Mouse (Mus musculus) megakaryocyte, embryonic 14.5 days (primary cell): ENCODE results near the gene Mrpl14. TPM values are rescaled to one million over a fixed set of nuclear protein-coding genes. Genes with fewer than 3 reads are reported as not detected.

Source experiments
- H3K27me3 ChIP-seq: replicated peaks from 2 replicates; pipeline ENCODE3; 2012; ENCODE audit warnings: inconsistent platforms
- H3K36me3 ChIP-seq: replicated peaks from 2 replicates; pipeline ENCODE3; 2012; ENCODE audit warnings: low read length, inconsistent platforms, mixed read lengths
- H3K4me1 ChIP-seq: 2 replicates; pipeline ENCODE4 v1.6.1; 2012; ENCODE audit warnings: inconsistent platforms
- H3K4me3 ChIP-seq: replicated peaks from 2 replicates; pipeline ENCODE3; 2012; ENCODE audit warnings: moderate library complexity, mild to moderate bottlenecking, inconsistent platforms
- H3K9me3 ChIP-seq: 2 replicates; pipeline ENCODE4 v1.6.1; 2012; ENCODE audit warnings: inconsistent platforms
- FLI1 ChIP-seq: IDR thresholded peaks from 2 replicates; pipeline ENCODE4 v1.6.1; 2012; ENCODE audit warnings: low read length, inconsistent platforms, mixed read lengths
- GATA1 ChIP-seq: IDR thresholded peaks from 3 replicates; pipeline ENCODE4 v1.6.1; 2012; ENCODE audit warnings: mixed read lengths, low read length, inconsistent platforms, borderline replicate concordance
- polyA plus RNA-seq: library from polyadenylated mRNA; stranded (reverse); fragments of >175 nt; gene quantifications from 2 replicates; pipeline ENCODE4 v1.2.3, GENCODE M21; 2012; ENCODE audit warnings: low replicate concordance; ENCODE audit not compliant: insufficient read depth

The Mrpl14 gene
- polyA plus RNA-seq, 1 experiment: 372 TPM

DNA sequence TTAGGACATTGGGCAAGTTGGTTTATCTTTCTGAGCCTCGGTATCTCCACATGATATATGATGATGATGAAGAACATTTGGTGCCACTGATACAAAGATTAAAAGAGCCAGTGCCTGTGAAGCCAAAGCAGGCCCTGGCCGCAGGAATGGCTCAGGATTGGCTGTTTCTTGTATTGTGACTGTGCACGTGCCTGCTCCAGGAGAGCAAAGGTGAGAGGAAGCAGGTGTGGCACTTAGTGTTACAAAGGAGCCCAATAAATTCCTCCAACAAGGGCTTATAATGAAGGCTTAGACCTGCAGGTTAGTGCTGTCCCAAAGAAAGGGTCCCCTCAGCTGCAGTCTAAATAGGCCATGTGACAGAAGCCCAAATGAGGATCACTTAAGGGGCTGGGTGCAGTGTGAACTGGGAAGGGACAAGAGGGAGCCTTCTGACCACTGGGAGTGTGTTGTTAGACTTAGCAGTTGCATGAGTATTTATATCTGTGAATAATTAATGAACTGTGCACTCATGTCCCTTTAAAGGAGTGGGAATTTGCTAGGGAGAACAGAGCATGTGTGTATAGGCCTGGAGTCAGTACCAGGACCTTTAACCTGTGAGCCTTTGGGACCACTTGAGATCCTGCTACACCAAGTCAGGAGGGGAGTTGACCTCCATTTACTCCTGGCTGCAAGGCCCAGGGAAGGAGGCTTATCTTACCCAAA lies 13.1 kb downstream of the Mrpl14 start:
- Histone ChIP-seq H3K4me3 (no peak overlapping the region), H3K36me3 (peaks cover 39% of the 10 kb centered on the region), H3K9me3 (no peaks in the 10 kb centered on the region), H3K4me1 (peaks cover 91% of the 10 kb centered on the region), H3K27me3 (no peaks in the 10 kb centered on the region)
- no peak for TF ChIP-seq FLI1
- TF ChIP-seq GATA1: no peak

GRCm38 (mm10) chr17:45700496-45701235 lies 14.5 kb downstream of the Mrpl14 start:
- Histone ChIP-seq H3K4me3 (no peak overlapping the region), H3K9me3 (no peaks in the 10 kb centered on the region), H3K36me3 (peaks cover 39% of the 10 kb centered on the region), H3K27me3 (no peaks in the 10 kb centered on the region), H3K4me1 (peaks cover 89% of the 10 kb centered on the region)
- TF ChIP-seq GATA1: no peak
- TF ChIP-seq FLI1: no peak

DNA sequence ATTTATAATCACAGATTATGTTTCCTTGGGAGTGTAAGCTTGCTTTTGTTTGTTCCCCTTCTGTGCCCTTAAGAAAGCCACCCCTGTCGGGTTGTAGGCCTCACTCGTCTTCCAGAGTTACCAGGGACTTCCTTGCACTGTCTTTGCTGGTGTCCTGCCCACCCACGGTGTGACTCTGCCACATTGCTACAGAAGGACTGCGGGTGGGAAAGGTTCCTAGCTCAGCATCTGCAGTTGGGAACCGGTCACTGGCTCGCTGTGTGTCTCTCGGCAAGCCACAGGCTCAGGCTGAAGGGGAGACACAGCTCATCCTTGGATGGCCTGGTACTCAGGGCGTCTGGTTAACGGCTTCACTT lies 15.1 kb downstream of the Mrpl14 start:
- H3K4me3 ChIP-seq: no peak overlapping the region
- H3K9me3 ChIP-seq: no peaks in the 10 kb centered on the region
- H3K36me3 ChIP-seq: peaks cover 39% of the 10 kb centered on the region
- TF ChIP-seq GATA1 (no peak), FLI1 (no peak)
- H3K27me3 ChIP-seq: no peaks in the 10 kb centered on the region
- peaks cover 90% of the 10 kb centered on the region for H3K4me1 ChIP-seq

DNA sequence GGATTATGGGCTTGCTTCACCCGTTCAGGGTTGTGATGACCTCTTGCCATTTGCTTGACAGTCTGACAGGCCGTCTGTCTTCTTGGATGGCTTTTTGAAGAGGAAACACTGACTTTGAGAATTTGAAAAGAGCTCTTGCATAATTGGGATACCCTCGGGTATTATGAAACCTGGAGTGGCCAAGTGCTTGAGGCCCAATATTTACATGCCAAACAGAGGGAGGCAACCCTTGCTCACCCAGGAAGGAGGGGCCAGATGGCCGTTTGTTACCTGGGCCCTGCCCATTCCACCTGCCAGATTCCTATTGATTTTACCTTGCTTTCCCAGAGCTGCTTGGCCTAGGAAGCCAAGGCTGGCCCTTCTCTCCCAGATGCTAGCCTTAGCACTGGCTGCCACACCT lies 16.1 kb downstream of the Mrpl14 start:
- no peak for TF ChIP-seq FLI1
- TF ChIP-seq GATA1: no peak
- H3K4me1 ChIP-seq: peaks cover 90% of the 10 kb centered on the region
- no peaks in the 10 kb centered on the region for H3K9me3 ChIP-seq
- peaks cover 29% of the 10 kb centered on the region for H3K36me3 ChIP-seq
- no peaks in the 10 kb centered on the region for H3K27me3 ChIP-seq
- H3K4me3 ChIP-seq: peak overlapping the region; percentile 47

DNA sequence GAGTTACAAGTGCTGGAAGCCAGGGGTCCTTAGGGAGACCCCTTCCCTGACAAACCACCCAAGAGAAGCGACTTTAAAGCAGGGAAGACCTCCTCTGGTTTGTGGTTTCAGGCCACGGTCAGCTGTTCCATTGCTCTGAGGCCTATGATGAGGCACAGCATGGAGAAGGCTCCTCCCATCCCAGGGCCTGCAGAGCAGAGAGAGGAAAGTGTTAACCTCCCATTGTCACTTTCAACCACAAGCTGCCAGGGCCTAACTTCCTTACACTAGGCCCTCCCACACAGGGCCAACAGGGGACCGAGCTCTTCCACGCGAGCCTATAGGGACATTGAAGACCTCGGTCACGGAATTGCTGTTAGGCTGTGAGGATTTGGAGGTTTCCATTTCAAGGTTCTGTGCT lies 17.1 kb downstream of the Mrpl14 start:
- peak overlapping the region; percentile 84 for H3K4me3 ChIP-seq
- TF ChIP-seq GATA1 (no peak), FLI1 (no peak)
- no peaks in the 10 kb centered on the region for H3K27me3 ChIP-seq
- H3K36me3 ChIP-seq: peaks cover 19% of the 10 kb centered on the region
- H3K4me1 ChIP-seq: peaks cover 90% of the 10 kb centered on the region
- H3K9me3 ChIP-seq: no peaks in the 10 kb centered on the region

- H3K27me3 ChIP-seq: peaks cover 2% of the 10 kb centered on the region
- no peaks in the 10 kb centered on the region for H3K36me3 ChIP-seq
- peak overlapping the region; percentile 77 for H3K4me3 ChIP-seq
- peaks cover 83% of the 10 kb centered on the region for H3K4me1 ChIP-seq
- no peaks in the 10 kb centered on the region for H3K9me3 ChIP-seq
- TF ChIP-seq FLI1 (no peak), GATA1 (no peak)
Observed at GRCm38 (mm10) chr17:45706796-45707195, 20.7 kb downstream of the Mrpl14 start.

DNA sequence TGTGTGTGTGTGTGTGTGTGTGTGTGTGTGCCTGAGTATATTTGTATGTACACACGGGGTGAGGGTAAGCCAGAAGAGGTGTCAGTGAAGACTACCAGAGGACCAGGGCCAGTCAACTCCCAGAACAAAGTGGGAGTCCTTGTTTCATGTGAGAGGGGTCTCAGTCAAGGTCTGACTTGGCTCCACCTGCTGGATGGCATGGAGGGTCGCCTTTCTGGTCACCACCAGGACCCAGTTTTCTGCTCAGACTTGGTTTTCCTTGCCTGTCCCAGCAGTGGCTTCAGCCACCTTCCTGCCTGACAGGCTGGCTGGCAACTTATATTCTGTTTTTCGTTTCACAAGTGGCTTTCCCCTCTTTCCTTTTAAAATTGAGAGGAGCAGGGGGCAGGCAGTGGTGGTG lies 21.3 kb downstream of the Mrpl14 start:
- no peak overlapping the region for H3K4me3 ChIP-seq
- peaks cover 83% of the 10 kb centered on the region for H3K4me1 ChIP-seq
- no peaks in the 10 kb centered on the region for H3K9me3 ChIP-seq
- H3K36me3 ChIP-seq: no peaks in the 10 kb centered on the region
- TF ChIP-seq FLI1: no peak
- TF ChIP-seq GATA1: no peak
- peaks cover 7% of the 10 kb centered on the region for H3K27me3 ChIP-seq

DNA sequence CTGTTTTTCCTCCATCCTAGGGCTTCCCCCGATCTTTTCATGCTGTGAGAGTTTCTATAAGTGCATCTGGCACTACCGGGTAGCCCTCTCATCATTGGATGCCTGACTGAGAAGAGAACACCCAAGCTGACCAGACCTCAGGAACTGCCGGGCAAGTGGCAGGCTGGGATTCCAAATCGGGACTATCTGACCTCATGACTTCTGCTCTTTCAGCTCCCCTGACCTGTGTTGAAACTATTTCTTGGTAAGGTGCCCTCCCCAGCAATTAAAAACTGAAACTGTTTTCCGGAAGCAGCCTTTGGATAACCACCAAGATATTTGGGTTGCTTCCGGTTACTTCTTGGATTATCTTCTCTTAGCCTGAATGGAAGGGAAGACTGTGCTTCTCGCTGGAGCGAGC lies 22.1 kb downstream of the Mrpl14 start:
- H3K4me1 ChIP-seq: peaks cover 75% of the 10 kb centered on the region
- TF ChIP-seq FLI1 (no peak), GATA1 (no peak)

DNA sequence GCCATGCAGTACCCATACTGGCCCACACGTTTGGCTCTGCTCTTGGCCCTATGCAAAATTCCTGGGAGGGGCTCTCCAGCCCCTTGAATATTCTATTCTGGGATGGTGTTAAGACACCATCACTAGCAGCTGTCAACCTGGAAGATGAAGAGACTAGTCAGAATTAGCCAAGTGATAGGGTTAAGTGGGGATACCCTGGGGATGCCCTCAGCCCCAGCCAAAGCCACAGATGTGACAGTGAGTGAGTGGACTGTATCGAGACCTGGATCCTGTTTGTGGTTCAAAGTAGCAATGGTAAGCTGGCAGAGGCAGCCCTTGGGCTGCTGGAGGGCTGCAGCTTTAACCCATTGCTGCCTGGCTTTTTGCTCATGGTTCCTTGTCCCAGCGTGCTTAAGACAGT lies 23.7 kb downstream of the Mrpl14 start:
- Histone ChIP-seq H3K9me3 (no peaks in the 10 kb centered on the region), H3K4me3 (no peak overlapping the region), H3K4me1 (peaks cover 63% of the 10 kb centered on the region), H3K27me3 (peaks cover 7% of the 10 kb centered on the region), H3K36me3 (no peaks in the 10 kb centered on the region)
- TF ChIP-seq GATA1 (no peak), FLI1 (no peak)

More for the DNA sequence above, 22.1 kb downstream of the Mrpl14 start:
- Histone ChIP-seq H3K9me3 (no peaks in the 10 kb centered on the region), H3K36me3 (no peaks in the 10 kb centered on the region), H3K27me3 (peaks cover 7% of the 10 kb centered on the region), H3K4me3 (no peak overlapping the region)

GRCm38 (mm10) chr17:45710407-45710806 lies 24.3 kb downstream of the Mrpl14 start:
- Histone ChIP-seq H3K4me3 (peak overlapping the region; percentile 28), H3K9me3 (no peaks in the 10 kb centered on the region), H3K27me3 (peaks cover 7% of the 10 kb centered on the region), H3K4me1 (peaks cover 60% of the 10 kb centered on the region), H3K36me3 (no peaks in the 10 kb centered on the region)
- TF ChIP-seq FLI1: no peak
- no peak for TF ChIP-seq GATA1

- H3K4me1 ChIP-seq: peaks cover 49% of the 10 kb centered on the region
- no peak overlapping the region for H3K4me3 ChIP-seq
Observed at GRCm38 (mm10) chr17:45711525-45711924, 25.4 kb downstream of the Mrpl14 start.

More at GRCm38 (mm10) chr17:45711525-45711924, 25.4 kb downstream of the Mrpl14 start:
- TF ChIP-seq FLI1 (no peak), GATA1 (no peak)
- Histone ChIP-seq H3K9me3 (no peaks in the 10 kb centered on the region), H3K36me3 (no peaks in the 10 kb centered on the region), H3K27me3 (peaks cover 7% of the 10 kb centered on the region)
